In genomic region chr10:42031021-42031420, GRCm38 (mm10) we compare ENCODE assay signal across 8 mouse cellular contexts. TPM values are rescaled to one million over a fixed set of nuclear protein-coding genes. Genes with fewer than 3 reads are reported as not detected.
DNase-seq lines count a peak whose midpoint lies in the region; ATAC-seq and TF ChIP-seq lines count a peak whose summit lies in the region.

No protein-coding gene starts in this region.

- no peak overlapping the region for H3K4me3 ChIP-seq in forebrain, embryonic 12.5 days (replicated peaks)
- H3K4me3 ChIP-seq in heart, postnatal 0 days (ENCODE audit: low read depth, low read length): 0 out of 2 replicates have a peak overlapping the region, but pooled peaks have one; percentile 6
- peak overlapping the region; percentile 22; the same call in 1 of the 2 replicates for H3K4me3 ChIP-seq in liver, embryonic 16.5 days (ENCODE audit: low read depth, low read length)
- H3K4me3 ChIP-seq in neural tube, embryonic 12.5 days: no peak overlapping the region

- TF ChIP-seq EP300 in heart, postnatal 0 days (IDR thresholded peaks at IDR 0.05; ENCODE audit: low read depth): no peak

- peak overlapping the region; percentile 31 for H3K4me2 ChIP-seq in forebrain, embryonic 12.5 days
- peak overlapping the region; percentile 42 for H3K4me2 ChIP-seq in heart, postnatal 0 days (ENCODE audit: low read depth, low read length)
- peak overlapping the region; percentile 45 for H3K4me2 ChIP-seq in liver, embryonic 16.5 days (ENCODE audit: low read depth, low read length)
- H3K4me2 ChIP-seq in neural tube, embryonic 12.5 days (replicated peaks): peak overlapping the region; percentile 38

- H3K27me3 ChIP-seq in forebrain, embryonic 12.5 days: peaks cover 12% of the 10 kb centered on the region; the same call in 1 of the 2 replicates
- no peaks in the 10 kb centered on the region for H3K27me3 ChIP-seq in heart, postnatal 0 days (ENCODE audit: control insufficient read depth, insufficient read depth, low read length)
- H3K27me3 ChIP-seq in liver, embryonic 16.5 days (ENCODE audit: control insufficient read depth, insufficient read depth, low read depth, low read length): no peaks in the 10 kb centered on the region
- no peaks in the 10 kb centered on the region for H3K27me3 ChIP-seq in neural tube, embryonic 12.5 days (replicated peaks)

- no peaks in the 10 kb centered on the region for H3K9me3 ChIP-seq in forebrain, embryonic 12.5 days
- no peaks in the 10 kb centered on the region for H3K9me3 ChIP-seq in heart, postnatal 0 days (replicated peaks; ENCODE audit: control insufficient read depth, low read length)
- no peaks in the 10 kb centered on the region for H3K9me3 ChIP-seq in liver, embryonic 16.5 days (replicated peaks; ENCODE audit: control insufficient read depth, low read length)
- H3K9me3 ChIP-seq in neural tube, embryonic 12.5 days: no peaks in the 10 kb centered on the region

- TF ChIP-seq CTCF in heart, postnatal 0 days (IDR thresholded peaks at IDR 0.05; ENCODE audit: low read depth): peak; percentile 86

- peak; percentile 60; the same call in 1 of the 2 replicates for ATAC-seq in forebrain, embryonic 12.5 days (ENCODE audit: low FRiP score)
- peak; percentile 81 for ATAC-seq in heart, postnatal 0 days (ENCODE audit: insufficient read depth, low read depth)
- peak; percentile 75 for ATAC-seq in liver, embryonic 16.5 days (ENCODE audit: low read depth)
- ATAC-seq in neural tube, embryonic 12.5 days (ENCODE audit: low FRiP score, low read depth): no peak

- WGBS in forebrain, embryonic 12.5 days: 14% methylated on average over 16 of the region's 16 CpGs
- 16% methylated on average over 16 of the region's 16 CpGs for WGBS in heart, postnatal 0 days
- 5% methylated on average over 16 of the region's 16 CpGs for WGBS in liver, embryonic 16.5 days (ENCODE audit: insufficient replicate concordance)
- 17% methylated on average over 16 of the region's 16 CpGs for WGBS in neural tube, embryonic 12.5 days

- H3K27ac ChIP-seq in forebrain, embryonic 12.5 days: no peak overlapping the region
- H3K27ac ChIP-seq in heart, postnatal 0 days (ENCODE audit: low read depth): peak overlapping the region; percentile 48
- no peak overlapping the region for H3K27ac ChIP-seq in liver, embryonic 16.5 days (ENCODE audit: low read length)
- no peak overlapping the region for H3K27ac ChIP-seq in neural tube, embryonic 12.5 days

- no peaks in the 10 kb centered on the region for H3K36me3 ChIP-seq in forebrain, embryonic 12.5 days (replicated peaks)
- no peaks in the 10 kb centered on the region for H3K36me3 ChIP-seq in heart, postnatal 0 days (replicated peaks; ENCODE audit: control insufficient read depth, insufficient read depth, low read length)
- H3K36me3 ChIP-seq in liver, embryonic 16.5 days (ENCODE audit: control insufficient read depth, insufficient read depth): no peaks in the 10 kb centered on the region
- H3K36me3 ChIP-seq in neural tube, embryonic 12.5 days: no peaks in the 10 kb centered on the region

- H3K9ac ChIP-seq in forebrain, embryonic 12.5 days: no peak overlapping the region
- H3K9ac ChIP-seq in heart, postnatal 0 days (replicated peaks; ENCODE audit: low read depth, low read length): no peak overlapping the region; the same call in 1 of the 2 replicates
- 0 out of 2 replicates have a peak overlapping the region, but pooled peaks have one; percentile 27 for H3K9ac ChIP-seq in liver, embryonic 16.5 days (ENCODE audit: low read depth, low read length)
- H3K9ac ChIP-seq in neural tube, embryonic 12.5 days: no peak overlapping the region

- peaks cover 3% of the 10 kb centered on the region for H3K4me1 ChIP-seq in forebrain, embryonic 12.5 days
- H3K4me1 ChIP-seq in heart, postnatal 0 days (ENCODE audit: control insufficient read depth, insufficient read depth): peaks cover 9% of the 10 kb centered on the region
- peaks cover 8% of the 10 kb centered on the region for H3K4me1 ChIP-seq in liver, embryonic 16.5 days (ENCODE audit: control insufficient read depth, low read depth, low read length)
- peaks cover 3% of the 10 kb centered on the region; the same call in 1 of the 2 replicates for H3K4me1 ChIP-seq in neural tube, embryonic 12.5 days

- peak; percentile 77 to 81 for DNase-seq in CD8-positive naive resting alpha-beta T cell, adult 2 months (ENCODE audit: low read depth in 2 of 2, low spot score in 2 of 2)
- peak; percentile 81 for DNase-seq in c-Kit-positive CD71-positive TER-119-positive erythroid progenitor cells, embryonic 14.5 days (ENCODE audit: low spot score)
- peak; percentile 86 for DNase-seq in heart, postnatal 0 days (ENCODE audit: low spot score)
- peak; percentile 88 to 92 for DNase-seq in kidney, postnatal 4 days
- DNase-seq in telencephalon, adult 2 months (ENCODE audit: low read depth, low spot score): peak; percentile 12

RNA-seq across cellular contexts. Expression of gene Armc2, which starts 12.8 kb away (rescaled TPM):
- polyA plus RNA-seq in forebrain, embryonic 12.5 days (2016; fragmentation: Nextera tagmentation; extraction: Ambion mirVana): 3.6 and 4.6 TPM in 2 replicates
- 3.3 and 8.5 TPM in 2 replicates for total RNA-seq in heart, postnatal 0 days (2014; rRNA removed; ENCODE audit: low replicate concordance)
- polyA plus RNA-seq in heart, postnatal 0 days (2015; fragmentation: Nextera tagmentation; extraction: Ambion mirVana): 1.7 and 2.7 TPM in 2 replicates
- 0.12 and 0.20 TPM in 2 replicates for polyA plus RNA-seq in liver, embryonic 16.5 days (2015; fragmentation: Nextera tagmentation; extraction: Ambion mirVana)
- 1.9 and 3.1 TPM in 2 replicates for polyA plus RNA-seq in neural tube, embryonic 12.5 days (2016; fragmentation: Nextera tagmentation; extraction: Ambion mirVana)

Comparison
In these comparisons a context has a peak if more than half of its experiments do, and no peak if none do; other contexts are left out.
1. DNase-seq: peak in every context shown above with its lines; median percentile 90 in kidney, postnatal 4 days; 86 in heart, postnatal 0 days; 81 in c-Kit-positive CD71-positive TER-119-positive erythroid progenitor cells, embryonic 14.5 days; 79 in CD8-positive naive resting alpha-beta T cell, adult 2 months; 12 in telencephalon, adult 2 months.
2. H3K4me3 ChIP-seq: peak in heart, postnatal 0 days (single experiment) and liver, embryonic 16.5 days (single experiment); none in forebrain, embryonic 12.5 days (single experiment) and neural tube, embryonic 12.5 days (single experiment).
3. Peak in every context shown above with its lines, with median percentiles within 50 percentile points of each other: H3K4me2 ChIP-seq.